Mouse (Mus musculus): ENCODE data around the gene Zfp36l2. TPM values are rescaled to one million over a fixed set of nuclear protein-coding genes. Genes with fewer than 3 reads are reported as not detected.

Zfp36l2 gene
- polyA plus RNA-seq, 1 experiment from 2014 or later, result 4.8 TPM

DNA sequence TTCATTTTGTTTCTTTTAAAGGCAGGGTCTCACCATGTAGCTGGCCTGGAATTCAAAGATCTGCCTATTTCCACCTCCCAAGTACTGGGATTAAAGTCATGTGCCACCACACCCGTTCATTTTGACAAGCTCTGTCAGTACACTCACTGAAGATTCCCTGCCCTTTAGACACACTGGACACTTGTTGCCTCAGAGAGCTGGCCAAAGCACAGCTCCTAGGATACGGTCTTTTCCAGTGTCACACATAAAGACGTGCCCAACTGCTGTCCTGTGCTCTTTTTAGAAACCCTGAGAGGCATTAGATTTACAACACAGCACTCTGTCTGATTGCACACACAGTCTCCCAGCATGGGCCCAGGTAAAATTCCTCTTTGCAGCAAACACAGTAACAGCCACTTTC lies 29.9 kb upstream of the Zfp36l2 start:
- Histone ChIP-seq H3K36me3 (peaks cover 22% of the 10 kb centered on the region), H3K9ac (replicated peaks) (no peak overlapping the region), H3K4me2 (no peak overlapping the region), H3K27ac (replicated peaks) (no peak overlapping the region), H3K27me3 (replicated peaks) (no peaks in the 10 kb centered on the region), H3K4me1 (no peaks in the 10 kb centered on the region), H3K9me3 (replicated peaks) (no peaks in the 10 kb centered on the region), H3K4me3 (replicated peaks) (no peak overlapping the region)
- ATAC-seq (ENCODE audit: low FRiP score), result no peak
- 50% methylated on average over 3 of the region's 3 CpGs for WGBS

DNA sequence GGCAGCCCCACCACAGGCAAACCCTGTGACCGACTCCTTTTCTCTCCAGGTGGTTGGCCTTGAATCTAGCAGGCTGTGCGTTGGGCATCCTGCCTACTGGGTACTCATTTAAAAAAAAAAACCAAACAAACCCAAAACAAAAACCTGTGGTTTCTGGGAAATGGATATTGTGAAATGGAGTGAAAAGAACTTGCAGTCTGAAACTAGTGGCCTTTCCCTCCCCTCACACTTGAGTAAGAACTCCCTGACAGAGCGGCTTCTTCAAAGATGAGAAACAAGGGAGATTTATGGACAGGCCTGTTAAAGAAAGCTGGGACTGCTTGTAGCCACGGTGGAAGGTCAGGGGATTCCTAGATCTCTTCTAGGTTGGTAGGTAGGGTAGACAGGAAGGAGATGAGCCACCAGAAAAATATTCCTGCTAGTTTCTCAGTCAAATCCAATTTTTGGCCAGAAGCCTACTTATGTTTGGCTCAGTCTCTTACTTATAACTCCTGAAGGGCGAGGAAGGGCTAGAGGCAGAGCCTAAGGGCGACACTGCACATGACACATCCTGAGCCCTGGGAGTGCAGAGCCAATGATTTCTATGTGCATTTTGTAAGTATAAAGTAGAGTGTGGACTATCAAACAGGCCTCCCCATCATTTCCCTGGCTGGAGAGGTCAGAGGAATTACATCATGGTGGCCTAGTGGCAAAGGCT lies 27.7 kb upstream of the Zfp36l2 start:
- WGBS, result 58% methylated on average over 6 of the region's 6 CpGs
- no peak overlapping the region for H3K27ac ChIP-seq (replicated peaks)
- no peak overlapping the region for H3K4me3 ChIP-seq (replicated peaks)
- ATAC-seq (ENCODE audit: low FRiP score), result no peak
- no peaks in the 10 kb centered on the region for H3K9me3 ChIP-seq (replicated peaks)
- H3K4me1 ChIP-seq, result no peaks in the 10 kb centered on the region
- H3K36me3 ChIP-seq, result peaks cover 6% of the 10 kb centered on the region; the same call in 1 of the 2 replicates
- no peak overlapping the region for H3K4me2 ChIP-seq
- no peak overlapping the region for H3K9ac ChIP-seq (replicated peaks)
- no peaks in the 10 kb centered on the region for H3K27me3 ChIP-seq (replicated peaks)

DNA sequence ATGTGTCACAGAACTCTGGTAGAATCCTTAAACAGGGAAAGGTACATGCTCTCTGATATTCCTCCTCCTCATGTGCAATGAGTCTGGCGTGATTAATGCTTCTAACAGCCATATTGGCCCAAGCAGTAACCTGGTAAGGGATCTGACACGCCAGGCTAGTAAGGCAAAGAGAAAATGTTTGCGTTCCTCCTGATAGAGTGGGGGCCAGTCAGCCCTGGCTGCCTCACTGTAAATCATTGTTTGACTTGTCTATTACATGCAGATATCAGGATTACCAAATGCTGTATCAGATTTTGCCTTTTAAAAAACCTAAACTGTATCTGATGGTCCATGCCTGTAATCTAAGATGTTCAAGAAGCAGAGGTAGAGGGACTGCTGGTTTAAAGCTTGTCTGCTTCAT lies 25.7 kb upstream of the Zfp36l2 start:
- H3K27ac ChIP-seq (replicated peaks), result no peak overlapping the region
- ATAC-seq (ENCODE audit: low FRiP score), result no peak
- no peak overlapping the region for H3K4me3 ChIP-seq (replicated peaks)
- H3K36me3 ChIP-seq, result no peaks in the 10 kb centered on the region
- H3K9me3 ChIP-seq (replicated peaks), result no peaks in the 10 kb centered on the region
- H3K4me2 ChIP-seq, result no peak overlapping the region
- 89% methylated on average over 3 of the region's 3 CpGs for WGBS
- H3K9ac ChIP-seq (replicated peaks), result no peak overlapping the region
- no peaks in the 10 kb centered on the region for H3K27me3 ChIP-seq (replicated peaks)
- H3K4me1 ChIP-seq, result no peaks in the 10 kb centered on the region

DNA sequence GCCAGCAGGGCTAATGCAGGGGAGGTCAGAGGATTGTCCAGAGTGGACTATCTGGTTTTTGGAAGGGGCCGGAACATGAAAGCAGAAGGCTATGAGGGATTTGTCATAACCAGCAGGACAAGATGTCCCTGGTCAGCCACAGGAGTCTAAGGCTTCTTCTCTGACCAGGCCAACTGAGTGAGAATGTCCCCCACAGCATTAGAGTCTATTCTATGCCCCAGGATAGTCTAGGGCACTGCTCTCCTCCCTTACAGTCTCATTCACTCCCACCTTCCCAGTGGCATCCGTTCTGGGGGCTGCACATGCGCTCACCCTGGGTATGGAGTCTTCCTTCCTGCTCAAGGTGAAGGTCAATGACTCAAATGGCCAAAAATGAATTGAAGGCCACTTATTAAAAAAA lies 19.9 kb upstream of the Zfp36l2 start:
- Histone ChIP-seq H3K4me2 (no peak overlapping the region), H3K27ac (replicated peaks) (no peak overlapping the region), H3K36me3 (peaks cover 7% of the 10 kb centered on the region; the same call in 1 of the 2 replicates), H3K9ac (replicated peaks) (no peak overlapping the region), H3K4me3 (replicated peaks) (no peak overlapping the region), H3K27me3 (replicated peaks) (no peaks in the 10 kb centered on the region), H3K9me3 (replicated peaks) (no peaks in the 10 kb centered on the region), H3K4me1 (peaks cover 2% of the 10 kb centered on the region; the same call in 1 of the 2 replicates)
- 93% methylated on average over 3 of the region's 3 CpGs for WGBS
- ATAC-seq (ENCODE audit: low FRiP score), result no peak

DNA sequence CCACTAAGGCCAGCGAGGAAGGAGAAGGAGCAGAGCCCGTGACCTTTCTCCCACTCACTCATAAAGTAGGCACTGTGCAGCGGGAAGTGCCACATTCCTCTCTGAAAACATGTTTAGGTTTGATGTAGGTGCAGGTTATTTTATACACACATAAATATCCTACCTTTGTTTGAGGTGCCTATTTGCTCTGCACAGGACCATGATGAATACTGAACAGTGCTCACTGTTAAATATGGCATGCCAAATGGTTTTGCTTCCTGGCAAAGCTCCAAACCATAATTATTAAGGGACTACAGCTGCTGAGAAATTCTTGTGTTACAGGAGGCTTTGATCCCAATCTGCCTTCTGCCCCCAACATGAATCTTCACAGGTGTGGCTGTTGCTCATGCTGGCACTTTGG lies 18.5 kb upstream of the Zfp36l2 start:
- no peak overlapping the region for H3K4me2 ChIP-seq
- H3K9ac ChIP-seq (replicated peaks), result no peak overlapping the region
- no peaks in the 10 kb centered on the region for H3K9me3 ChIP-seq (replicated peaks)
- ATAC-seq (ENCODE audit: low FRiP score), result no peak
- H3K36me3 ChIP-seq, result peaks cover 7% of the 10 kb centered on the region; the same call in 1 of the 2 replicates
- H3K27ac ChIP-seq (replicated peaks), result no peak overlapping the region
- H3K4me3 ChIP-seq (replicated peaks), result no peak overlapping the region
- WGBS, result 89% methylated on average over 3 of the region's 3 CpGs
- H3K27me3 ChIP-seq (replicated peaks), result no peaks in the 10 kb centered on the region
- H3K4me1 ChIP-seq, result peaks cover 2% of the 10 kb centered on the region; the same call in 1 of the 2 replicates

DNA sequence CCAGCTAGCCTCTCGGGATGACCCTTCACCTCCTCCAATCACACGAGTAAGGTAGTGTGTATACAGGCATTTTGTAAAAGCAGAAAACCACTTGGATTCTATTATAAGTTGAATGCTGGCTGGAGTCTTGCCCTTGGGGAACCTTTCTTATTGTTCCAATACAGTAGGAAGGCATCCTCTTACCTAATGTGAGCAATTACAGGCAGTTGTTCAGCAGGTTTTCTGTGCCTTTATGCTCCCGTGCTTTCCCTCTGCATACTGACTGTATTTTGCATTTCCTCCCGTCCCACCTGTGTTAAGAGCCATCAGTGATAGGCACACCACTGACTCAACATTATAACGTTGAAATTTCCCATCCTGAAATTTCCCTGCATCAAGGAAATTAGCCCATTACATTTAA lies 17.2 kb upstream of the Zfp36l2 start:
- no peaks in the 10 kb centered on the region for H3K27me3 ChIP-seq (replicated peaks)
- H3K27ac ChIP-seq (replicated peaks), result no peak overlapping the region
- H3K9me3 ChIP-seq (replicated peaks), result no peaks in the 10 kb centered on the region
- no peak for ATAC-seq (ENCODE audit: low FRiP score)
- WGBS, result 88% methylated on average over 5 of the region's 5 CpGs
- no peak overlapping the region for H3K4me2 ChIP-seq
- H3K4me1 ChIP-seq, result peaks cover 2% of the 10 kb centered on the region; the same call in 1 of the 2 replicates
- no peak overlapping the region for H3K4me3 ChIP-seq (replicated peaks)
- no peak overlapping the region for H3K9ac ChIP-seq (replicated peaks)
- peaks cover 7% of the 10 kb centered on the region; the same call in 1 of the 2 replicates for H3K36me3 ChIP-seq

DNA sequence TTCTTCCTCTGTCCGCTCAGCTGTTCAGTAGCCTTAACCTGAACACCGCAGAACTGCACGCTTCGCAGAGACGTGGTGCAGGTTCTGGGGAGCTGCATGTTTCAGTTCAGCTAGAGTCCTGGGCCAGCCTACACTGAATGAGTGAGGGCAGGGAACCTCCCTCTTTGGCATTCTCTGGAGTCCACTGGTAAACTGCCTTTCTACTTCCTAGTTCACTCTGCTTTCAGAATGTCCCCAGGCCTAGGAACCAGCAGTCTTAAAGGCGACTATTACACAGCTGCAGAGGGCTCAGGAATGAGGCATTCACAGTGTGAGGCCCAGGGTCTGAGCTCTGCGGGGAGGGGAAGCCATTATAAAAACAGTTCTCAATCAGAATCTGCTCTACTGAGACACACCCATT lies 15.6 kb upstream of the Zfp36l2 start:
- 57% methylated on average over 7 of the region's 7 CpGs for WGBS

DNA sequence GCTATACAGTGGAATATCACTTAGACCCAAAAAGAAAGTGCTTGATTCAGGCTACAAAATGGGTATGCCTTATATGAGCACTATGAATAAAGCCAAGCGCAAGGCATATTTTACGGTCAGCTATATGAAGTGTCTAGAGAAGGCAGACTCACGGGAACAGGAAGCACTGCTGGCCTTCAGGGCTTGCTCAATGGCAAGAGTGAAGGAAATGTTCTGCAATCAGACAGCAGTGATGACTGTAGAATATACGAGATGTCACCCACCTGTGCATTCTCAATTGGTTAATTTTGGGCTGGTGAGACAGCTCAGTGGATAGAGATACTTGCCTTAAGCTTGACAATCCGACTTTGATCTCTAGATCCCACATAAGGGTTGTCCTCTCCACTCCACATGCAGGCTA lies 13.4 kb upstream of the Zfp36l2 start:
- no peaks in the 10 kb centered on the region for H3K9me3 ChIP-seq (replicated peaks)
- ATAC-seq (ENCODE audit: low FRiP score), result no peak
- 94% methylated on average over 5 of the region's 5 CpGs for WGBS

More for the DNA sequence above, 15.6 kb upstream of the Zfp36l2 start:
- H3K4me2 ChIP-seq, result no peak overlapping the region
- H3K9me3 ChIP-seq (replicated peaks), result no peaks in the 10 kb centered on the region
- no peak overlapping the region for H3K9ac ChIP-seq (replicated peaks)
- peaks cover 7% of the 10 kb centered on the region; the same call in 1 of the 2 replicates for H3K36me3 ChIP-seq
- H3K4me1 ChIP-seq, result peaks cover 2% of the 10 kb centered on the region; the same call in 1 of the 2 replicates
- H3K27me3 ChIP-seq (replicated peaks), result no peaks in the 10 kb centered on the region
- H3K27ac ChIP-seq (replicated peaks), result no peak overlapping the region
- ATAC-seq (ENCODE audit: low FRiP score), result no peak
- no peak overlapping the region for H3K4me3 ChIP-seq (replicated peaks)

DNA sequence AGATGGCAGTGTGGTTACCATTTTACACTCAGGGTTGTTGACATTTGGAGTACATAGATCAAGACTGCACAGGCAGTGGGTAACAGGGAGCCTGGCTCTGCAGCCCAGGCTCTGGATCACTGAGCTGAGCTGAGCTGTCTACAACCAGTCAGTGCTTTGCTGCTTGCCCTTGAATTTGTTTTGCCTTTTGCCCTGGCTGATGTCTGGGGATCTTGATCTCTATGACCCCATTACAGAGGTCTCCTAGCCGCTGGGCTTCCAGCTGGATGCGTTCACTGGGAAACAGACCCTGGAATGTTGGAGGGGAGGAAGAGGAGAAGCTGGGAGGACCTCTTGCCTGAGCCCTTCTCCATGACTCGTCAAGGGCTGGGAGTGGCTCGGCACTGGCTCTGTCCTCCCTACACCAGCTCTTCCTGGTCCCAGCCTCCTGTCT lies 10.2 kb upstream of the Zfp36l2 start:
- WGBS, result 59% methylated on average over 4 of the region's 4 CpGs
- Histone ChIP-seq H3K27ac (replicated peaks) (no peak overlapping the region), H3K4me2 (no peak overlapping the region), H3K9me3 (replicated peaks) (no peaks in the 10 kb centered on the region), H3K36me3 (no peaks in the 10 kb centered on the region), H3K9ac (replicated peaks) (no peak overlapping the region), H3K4me1 (no peaks in the 10 kb centered on the region), H3K4me3 (replicated peaks) (no peak overlapping the region), H3K27me3 (replicated peaks) (no peaks in the 10 kb centered on the region)
- ATAC-seq (ENCODE audit: low FRiP score), result no peak

More for the DNA sequence above, 13.4 kb upstream of the Zfp36l2 start:
- Histone ChIP-seq H3K36me3 (0 out of 2 replicates have a peak, but pooled peaks cover 3% of the 10 kb centered on the region), H3K9ac (replicated peaks) (no peak overlapping the region), H3K4me3 (replicated peaks) (no peak overlapping the region), H3K27ac (replicated peaks) (no peak overlapping the region), H3K4me2 (no peak overlapping the region), H3K4me1 (0 out of 2 replicates have a peak, but pooled peaks cover 2% of the 10 kb centered on the region), H3K27me3 (replicated peaks) (no peaks in the 10 kb centered on the region)

DNA sequence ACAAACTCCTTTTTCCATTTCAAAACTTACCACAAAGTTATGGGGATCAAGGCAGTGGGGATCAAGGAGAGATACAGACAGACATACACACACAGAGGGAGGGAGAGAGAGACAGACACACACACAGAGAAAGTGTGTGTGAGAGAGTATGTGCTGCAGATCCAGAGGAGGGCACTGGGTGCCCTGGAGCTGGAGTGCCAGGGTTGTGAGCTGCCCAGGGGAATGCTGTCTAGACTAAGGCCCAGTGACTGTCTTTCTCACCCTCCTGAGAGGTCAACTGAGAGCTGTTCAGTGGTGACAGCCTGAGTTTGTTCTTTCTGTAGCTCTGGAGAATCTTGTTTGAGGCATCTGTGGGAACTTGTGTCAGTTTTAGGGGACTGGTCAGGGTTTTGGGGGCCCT lies 8.6 kb upstream of the Zfp36l2 start:
- Histone ChIP-seq H3K9me3 (replicated peaks) (no peaks in the 10 kb centered on the region), H3K4me1 (no peaks in the 10 kb centered on the region), H3K27me3 (replicated peaks) (no peaks in the 10 kb centered on the region), H3K27ac (replicated peaks) (no peak overlapping the region), H3K4me3 (replicated peaks) (no peak overlapping the region), H3K9ac (replicated peaks) (no peak overlapping the region), H3K4me2 (no peak overlapping the region), H3K36me3 (peaks cover 11% of the 10 kb centered on the region; the same call in 1 of the 2 replicates)
- ATAC-seq (ENCODE audit: low FRiP score), result no peak

DNA sequence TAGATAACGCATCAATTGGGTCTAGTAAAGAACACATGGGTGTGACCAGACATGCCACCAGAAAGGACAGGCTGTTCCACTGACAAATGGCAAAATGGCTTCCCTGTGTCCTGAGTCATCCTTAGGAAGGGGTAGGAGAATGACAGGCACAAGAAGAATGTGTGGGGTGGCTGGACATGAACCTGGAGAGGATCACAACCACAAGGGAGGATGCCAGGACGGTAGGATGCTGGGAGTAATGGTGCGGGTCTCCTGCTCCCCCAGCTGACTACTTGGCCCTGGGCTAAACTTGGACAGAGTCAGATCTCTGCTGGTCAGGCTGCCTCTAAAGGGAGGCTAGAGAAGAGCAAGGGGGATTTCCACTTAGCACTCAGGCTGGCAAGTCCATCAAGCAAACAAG lies 8.1 kb upstream of the Zfp36l2 start:
- WGBS, result 92% methylated on average over 3 of the region's 3 CpGs
- Histone ChIP-seq H3K27me3 (replicated peaks) (no peaks in the 10 kb centered on the region), H3K4me3 (replicated peaks) (no peak overlapping the region), H3K9me3 (replicated peaks) (no peaks in the 10 kb centered on the region), H3K9ac (replicated peaks) (no peak overlapping the region), H3K27ac (replicated peaks) (no peak overlapping the region), H3K4me2 (no peak overlapping the region), H3K36me3 (peaks cover 11% of the 10 kb centered on the region; the same call in 1 of the 2 replicates), H3K4me1 (no peaks in the 10 kb centered on the region)
- ATAC-seq (ENCODE audit: low FRiP score), result no peak

DNA sequence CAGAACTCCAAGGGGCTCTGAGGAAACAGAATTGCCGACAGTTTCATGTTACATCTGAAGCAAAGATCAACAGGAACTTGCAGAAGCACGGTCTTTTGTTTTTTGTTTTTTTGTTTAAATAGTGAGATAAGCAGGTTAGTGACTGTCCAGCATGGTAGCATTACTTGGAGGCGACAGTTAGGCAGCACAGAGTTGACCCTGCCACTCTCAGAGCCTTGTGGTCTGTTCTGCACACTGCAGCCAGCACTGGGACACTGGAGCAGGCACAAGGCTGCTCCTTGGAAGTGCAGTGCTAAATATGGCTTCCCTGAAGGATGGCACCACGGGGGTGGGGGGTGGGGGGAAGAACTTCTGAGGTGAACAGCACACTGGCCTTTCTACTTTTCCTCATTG lies 7.3 kb upstream of the Zfp36l2 start:
- Histone ChIP-seq H3K27me3 (replicated peaks) (peaks cover 6% of the 10 kb centered on the region), H3K9me3 (replicated peaks) (no peaks in the 10 kb centered on the region), H3K4me1 (no peaks in the 10 kb centered on the region), H3K9ac (replicated peaks) (no peak overlapping the region), H3K36me3 (peaks cover 11% of the 10 kb centered on the region; the same call in 1 of the 2 replicates), H3K4me3 (replicated peaks) (no peak overlapping the region), H3K27ac (replicated peaks) (no peak overlapping the region), H3K4me2 (no peak overlapping the region)
- ATAC-seq (ENCODE audit: low FRiP score), result no peak
- WGBS, result 71% methylated on average over 4 of the region's 4 CpGs
